Mouse (Mus musculus) liver, embryonic 11.5 days (tissue): ENCODE measurements at regions not wholly inside any gene's neighbourhood (a gene's known extent, or its start where the extent isn't known, plus 50 kb on each side); places are given as distances from the start of the nearest gene placed in this dataset.

Experiments used
- ATAC-seq: fragments of 200-750 bp; cut with Nextera tagmentation; replicated peaks from 2 replicates; pipeline ENCODE4 v1.8.0; 2017; ENCODE audit warnings: moderate number of reproducible peaks, mild to moderate bottlenecking, moderate TSS enrichment, moderate library complexity; ENCODE audit not compliant: low FRiP score
- DNase-seq: peaks from one replicate; pipeline ENCODE4 v3.0.0-alpha.2; 2017; ENCODE audit warnings: low spot score
- H3K27ac ChIP-seq: fragments of 300-500 bp; sonication (generic); 2 replicates; pipeline ENCODE4 v1.5.1; 2014; ENCODE audit warnings: mild to moderate bottlenecking, low read depth, low read length, control low read depth
- H3K27me3 ChIP-seq: fragments of 300-500 bp; sonication (generic); replicated peaks from 2 replicates; pipeline ENCODE4 v1.6.1; 2014; ENCODE audit warnings: low read length, mixed read lengths; ENCODE audit not compliant: control insufficient read depth, insufficient read depth
- H3K36me3 ChIP-seq: fragments of 300-500 bp; sonication (generic); 2 replicates; pipeline ENCODE4 v1.6.1; 2014; ENCODE audit warnings: mild to moderate bottlenecking, low read length, moderate library complexity, mixed read lengths; ENCODE audit not compliant: control insufficient read depth, insufficient read depth
- H3K4me1 ChIP-seq: fragments of 300-500 bp; sonication (generic); replicated peaks from 2 replicates; pipeline ENCODE4 v1.6.1; 2014; ENCODE audit warnings: low read length, mixed read lengths; ENCODE audit not compliant: control insufficient read depth, insufficient read depth
- H3K4me2 ChIP-seq: fragments of 300-500 bp; sonication (generic); 2 replicates; pipeline ENCODE4 v1.6.1; 2014; ENCODE audit warnings: mild to moderate bottlenecking, control low read depth, moderate library complexity
- H3K4me3 ChIP-seq: fragments of 300-500 bp; sonication (generic); 2 replicates; pipeline ENCODE4 v1.5.1; 2014; ENCODE audit warnings: low read depth, low read length, control low read depth
- H3K9ac ChIP-seq: fragments of 300-500 bp; sonication (generic); 2 replicates; pipeline ENCODE4 v1.6.1; 2014; ENCODE audit warnings: low read depth, low read length, control low read depth
- H3K9me3 ChIP-seq: fragments of 300-500 bp; sonication (generic); 2 replicates; pipeline ENCODE4 v1.6.1; 2016; ENCODE audit warnings: low read length, inconsistent platforms, mixed read lengths; ENCODE audit not compliant: control insufficient read depth
- WGBS: fragments of 180-500 bp; shearing (Covaris S2); extraction: QIAGEN DNeasy Blood & Tissue Kit; methylation state at CpG from one replicate; pipeline ENCODE4 v1.1.7; 2014; 5-methylcytosine and 5-hydroxymethylcytosine counted together

GRCm38 (mm10) chr6:134343606-134343901 is 52.6 kb upstream of the Bcl2l14 start:
- Histone ChIP-seq H3K4me3 (no peak overlapping the region), H3K27ac (no peak overlapping the region), H3K9ac (no peak overlapping the region), H3K9me3 (no peaks in the 10 kb centered on the region), H3K4me1 (no peaks in the 10 kb centered on the region), H3K4me2 (no peak overlapping the region), H3K27me3 (no peaks in the 10 kb centered on the region), H3K36me3 (no peaks in the 10 kb centered on the region)
- DNase-seq (no peak), ATAC-seq (no peak)
- 83% methylated on average over 4 of the region's 4 CpGs for WGBS
